In the genomic region with DNA sequence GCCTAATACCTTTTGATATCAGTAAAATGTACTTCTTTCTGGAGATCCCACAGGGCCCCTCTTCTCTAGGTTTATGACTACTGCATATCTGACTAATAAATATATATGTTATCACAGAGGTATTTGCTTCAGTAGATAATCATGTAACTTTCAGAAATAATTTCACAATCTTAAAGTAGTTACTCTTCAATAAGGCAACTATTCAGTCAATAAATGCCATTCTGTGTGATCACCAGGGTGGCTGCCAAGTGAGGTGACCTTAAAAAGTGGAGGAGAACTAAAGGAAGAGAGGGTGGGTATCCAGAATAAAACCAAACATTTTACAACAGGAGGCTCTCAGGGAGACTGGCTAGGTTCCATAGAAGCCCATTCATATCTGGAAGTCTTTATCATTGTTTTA, we compare ENCODE assay signal across 19 mouse cellular contexts.
DNase-seq lines count a peak whose midpoint lies in the region; ATAC-seq lines count a peak whose summit lies in the region.
"Had no signal": no experiment of that assay in that cellular context is flagged by ENCODE, and none has a peak within 500 bp of the region (broad histone marks: within the 10 kb centered on the region; RNA-seq: fewer than 3 reads in every experiment).

No protein-coding gene starts in this region.

- peak; percentile 26 for DNase-seq in adrenal gland, adult 2 months
- no peak for DNase-seq in adrenal gland, postnatal 14 days
- DNase-seq in 3T3-L1 (ENCODE audit: low read depth, low spot score) (peak; percentile 42), NIH3T3 (ENCODE audit: low read depth) (peak; percentile 29)
- no peak for DNase-seq in gastrocnemius, adult 18-20 months (ENCODE audit: low spot score)
- DNase-seq: adrenal gland, adult 8-10 months; adrenal gland, postnatal 25 days; cerebellum, adult 11 months; cerebellum, adult 18-20 months; cerebellum, adult 8-10 months; cerebellum, adult 9-11 months; cerebellum, postnatal 14 days; cerebellum, postnatal 36 days; embryo, embryonic 11 days; forebrain, postnatal 0 days had no signal

- no peak for ATAC-seq in frontal cortex, adult (ENCODE audit: low TSS enrichment)
- ATAC-seq: CD4-positive, CD25-positive, alpha-beta regulatory T cell, adult 4 months; forebrain, embryonic 13.5 days; forebrain, embryonic 15.5 days; forebrain, postnatal 0 days had no signal

Comparison
In these comparisons a context has a peak if more than half of its experiments do, and no peak if none do; other contexts are left out.
1. DNase-seq: peak in adrenal gland, adult 2 months (single experiment), 3T3-L1 (single experiment) and NIH3T3 (single experiment); none in adrenal gland, postnatal 14 days (single experiment) and gastrocnemius, adult 18-20 months (single experiment).